Mouse (Mus musculus) right cerebral cortex, postnatal 4 days (tissue): ENCODE measurements around the gene Rimkla.

Experiments used
- DNase-seq: peaks from one replicate; pipeline ENCODE4 v3.0.0-alpha.2; 2022

The Rimkla gene

DNA sequence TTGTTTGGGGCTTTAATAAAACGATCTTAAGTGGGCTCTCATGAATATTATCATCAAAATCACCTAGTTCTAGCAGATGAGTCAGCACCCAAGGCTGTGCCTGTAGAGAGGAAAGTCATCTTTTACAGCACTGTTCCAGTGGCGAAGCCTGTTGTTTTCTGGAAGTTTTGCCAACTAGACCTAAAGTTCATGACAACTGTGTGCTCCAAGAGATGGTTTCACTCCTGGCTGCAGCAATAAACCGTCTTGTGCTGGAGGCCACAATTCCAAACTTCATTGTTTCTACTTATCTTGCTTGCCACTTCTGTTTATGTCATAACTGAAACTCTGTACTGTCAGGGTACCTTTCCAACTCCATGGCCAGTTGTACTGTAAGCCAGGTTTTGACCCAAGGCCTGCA is 75.2 kb downstream of the Rimkla start:
- no peak for DNase-seq
